19 mouse cellular contexts compared by ENCODE assay signal in genomic region chr1:190772088-190772885, GRCm38 (mm10).
"Had no signal": no experiment of that assay in that cellular context is flagged by ENCODE, and none has a peak within 500 bp of the region (broad histone marks: within the 10 kb centered on the region; RNA-seq: fewer than 3 reads in every experiment).

No protein-coding gene starts in this region.

- H3K9ac ChIP-seq: intestine, embryonic 15.5 days; limb, embryonic 12.5 days; limb, embryonic 15.5 days; liver, embryonic 12.5 days; lung, embryonic 15.5 days; midbrain, embryonic 13.5 days; neural tube, embryonic 13.5 days; stomach, embryonic 15.5 days had no signal

- H3K9me3 ChIP-seq: intestine, embryonic 15.5 days; limb, embryonic 12.5 days; limb, embryonic 15.5 days; liver, embryonic 12.5 days; lung, embryonic 15.5 days; megakaryocyte, embryonic 14.5 days; midbrain, embryonic 10.5 days; midbrain, embryonic 13.5 days; neural tube, embryonic 13.5 days; stomach, embryonic 15.5 days had no signal

- H3K4me3 ChIP-seq: intestine, embryonic 15.5 days; limb, embryonic 12.5 days; limb, embryonic 15.5 days; liver, embryonic 12.5 days; lung, embryonic 15.5 days; megakaryocyte, embryonic 14.5 days; midbrain, embryonic 10.5 days; midbrain, embryonic 13.5 days; myocyte; neural tube, embryonic 13.5 days; stomach, embryonic 15.5 days had no signal

- H3K4me1 ChIP-seq: limb, embryonic 12.5 days; liver, embryonic 12.5 days; megakaryocyte, embryonic 14.5 days; midbrain, embryonic 13.5 days; neural tube, embryonic 13.5 days; stomach, embryonic 15.5 days had no signal

- H3K36me3 ChIP-seq: intestine, embryonic 15.5 days had no signal

- H3K27ac ChIP-seq: intestine, embryonic 15.5 days; limb, embryonic 12.5 days; limb, embryonic 15.5 days; liver, embryonic 12.5 days; lung, embryonic 15.5 days; midbrain, embryonic 10.5 days; midbrain, embryonic 13.5 days; neural tube, embryonic 13.5 days; stomach, embryonic 15.5 days had no signal

- ATAC-seq: liver, embryonic 12.5 days; midbrain, embryonic 13.5 days; midbrain, embryonic 16.5 days had no signal

- H3K4me2 ChIP-seq: intestine, embryonic 15.5 days; limb, embryonic 12.5 days; limb, embryonic 15.5 days; liver, embryonic 12.5 days; lung, embryonic 15.5 days; midbrain, embryonic 13.5 days; neural tube, embryonic 13.5 days; stomach, embryonic 15.5 days had no signal

- DNase-seq: left cerebral cortex, postnatal 4 days; lung, adult 18-20 months; lung, postnatal 10 days; lung, postnatal 36 days; retina, postnatal 1 day; right cerebral cortex, postnatal 25 days; spleen, adult 18-20 months had no signal

- H3K27me3 ChIP-seq: intestine, embryonic 15.5 days; limb, embryonic 12.5 days; limb, embryonic 15.5 days; liver, embryonic 12.5 days; lung, embryonic 15.5 days; megakaryocyte, embryonic 14.5 days; midbrain, embryonic 13.5 days; neural tube, embryonic 13.5 days; stomach, embryonic 15.5 days had no signal
